Mouse (Mus musculus): ENCODE data around the gene Arhgef28. TPM values are rescaled to one million over a fixed set of nuclear protein-coding genes. Genes with fewer than 3 reads are reported as not detected.
A peak's percentile ranks its signal among the peaks of the same experiment; 100 is the strongest.

The Arhgef28 gene
- polyA plus RNA-seq, 1 experiment from 2014 or later: 10.8 TPM

GRCm38 (mm10) chr13:98002598-98002997, 203.6 kb downstream of the Arhgef28 start:
- H3K27ac ChIP-seq (replicated peaks in 1 of 2; ENCODE audit: control insufficient read depth in 1 of 2, insufficient read depth in 1 of 2, low read depth in 2 of 2, low read length in 2 of 2): no peak overlapping the region
- no peak overlapping the region for H3K4me3 ChIP-seq (ENCODE audit: control insufficient read depth in 1 of 2, insufficient read depth in 1 of 2, low read depth in 1 of 2, low read length in 2 of 2)
- no peak for ATAC-seq (ENCODE audit: insufficient number of reproducible peaks, insufficient read depth, low FRiP score, low read depth)
- no peaks in the 10 kb centered on the region for H3K27me3 ChIP-seq (ENCODE audit: control insufficient read depth, insufficient read depth, low read length)
- WGBS: 90% methylated on average over 5 of the region's 5 CpGs
- H3K4me1 ChIP-seq (ENCODE audit: control insufficient read depth in 2 of 2, insufficient read depth in 2 of 2, low read length in 2 of 2): peaks cover 6 to 9% of the 10 kb centered on the region in 2 experiments; a peak in 3 of 4 replicates
- no peaks in the 10 kb centered on the region for H3K36me3 ChIP-seq (ENCODE audit: control insufficient read depth, insufficient read depth, low read length)
- no peaks in the 10 kb centered on the region for H3K9me3 ChIP-seq (ENCODE audit: control insufficient read depth, low read length)
- no peak overlapping the region for H3K9ac ChIP-seq (ENCODE audit: low read length)
- no peak overlapping the region for H3K4me2 ChIP-seq (ENCODE audit: low read length)

- no peak overlapping the region for H3K4me2 ChIP-seq (ENCODE audit: low read length)
- no peak overlapping the region for H3K9ac ChIP-seq (ENCODE audit: low read length)
- H3K36me3 ChIP-seq (ENCODE audit: control insufficient read depth, insufficient read depth, low read length): no peaks in the 10 kb centered on the region
- 18% methylated on average over 2 of the region's 2 CpGs for WGBS
- peak overlapping the region; percentile 10 to 37; a peak in 1 of 4 replicates for H3K27ac ChIP-seq (replicated peaks in 1 of 2; ENCODE audit: control insufficient read depth in 1 of 2, insufficient read depth in 1 of 2, low read depth in 2 of 2, low read length in 2 of 2)
- no peaks in the 10 kb centered on the region for H3K27me3 ChIP-seq (ENCODE audit: control insufficient read depth, insufficient read depth, low read length)
- no peaks in the 10 kb centered on the region for H3K9me3 ChIP-seq (ENCODE audit: control insufficient read depth, low read length)
- no peak overlapping the region for H3K4me3 ChIP-seq (ENCODE audit: control insufficient read depth in 1 of 2, insufficient read depth in 1 of 2, low read depth in 1 of 2, low read length in 2 of 2)
- H3K4me1 ChIP-seq (ENCODE audit: control insufficient read depth in 2 of 2, insufficient read depth in 2 of 2, low read length in 2 of 2): peaks cover 6 to 9% of the 10 kb centered on the region in 2 experiments; a peak in 3 of 4 replicates
- no peak for ATAC-seq (ENCODE audit: insufficient number of reproducible peaks, insufficient read depth, low FRiP score, low read depth)
These were observed 204.1 kb downstream of the Arhgef28 start for GRCm38 (mm10) chr13:98002121-98002520.

DNA sequence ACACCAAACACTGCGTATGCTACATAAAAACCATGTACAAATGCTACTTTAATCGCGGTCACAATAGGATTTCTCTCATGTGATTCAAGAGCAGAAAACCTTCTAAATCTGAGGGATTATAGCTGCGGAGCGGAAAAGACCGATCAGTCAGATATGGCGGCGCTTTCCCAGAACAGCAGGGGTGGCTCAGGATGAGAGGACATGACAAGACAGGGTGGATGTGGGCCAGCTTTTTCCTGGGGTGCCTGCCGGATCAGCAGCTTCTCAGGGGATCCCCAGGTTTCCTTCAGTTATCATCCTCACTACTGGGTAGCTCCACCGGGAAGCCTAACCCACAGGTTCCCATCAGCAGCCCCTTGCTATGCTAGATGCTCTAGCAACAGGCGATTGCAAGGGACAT, 204.5 kb downstream of the Arhgef28 start:
- Histone ChIP-seq H3K4me2 (ENCODE audit: low read length) (no peak overlapping the region), H3K27ac (replicated peaks in 1 of 2; ENCODE audit: control insufficient read depth in 1 of 2, insufficient read depth in 1 of 2, low read depth in 2 of 2, low read length in 2 of 2) (peak overlapping the region; percentile 10 to 37; a peak in 1 of 4 replicates), H3K36me3 (ENCODE audit: control insufficient read depth, insufficient read depth, low read length) (no peaks in the 10 kb centered on the region), H3K4me1 (ENCODE audit: control insufficient read depth in 2 of 2, insufficient read depth in 2 of 2, low read length in 2 of 2) (peaks cover 6 to 9% of the 10 kb centered on the region in 2 experiments; a peak in 3 of 4 replicates), H3K4me3 (ENCODE audit: control insufficient read depth in 1 of 2, insufficient read depth in 1 of 2, low read depth in 1 of 2, low read length in 2 of 2) (no peak overlapping the region), H3K9ac (ENCODE audit: low read length) (no peak overlapping the region), H3K9me3 (ENCODE audit: control insufficient read depth, low read length) (no peaks in the 10 kb centered on the region), H3K27me3 (ENCODE audit: control insufficient read depth, insufficient read depth, low read length) (no peaks in the 10 kb centered on the region)
- ATAC-seq (ENCODE audit: insufficient number of reproducible peaks, insufficient read depth, low FRiP score, low read depth): no peak
- WGBS: 77% methylated on average over 11 of the region's 11 CpGs

- no peaks in the 10 kb centered on the region for H3K9me3 ChIP-seq (ENCODE audit: control insufficient read depth, low read length)
- H3K4me2 ChIP-seq (ENCODE audit: low read length): no peak overlapping the region
- no peaks in the 10 kb centered on the region for H3K27me3 ChIP-seq (ENCODE audit: control insufficient read depth, insufficient read depth, low read length)
- no peak for ATAC-seq (ENCODE audit: insufficient number of reproducible peaks, insufficient read depth, low FRiP score, low read depth)
- no peak overlapping the region for H3K27ac ChIP-seq (replicated peaks in 1 of 2; ENCODE audit: control insufficient read depth in 1 of 2, insufficient read depth in 1 of 2, low read depth in 2 of 2, low read length in 2 of 2)
- H3K9ac ChIP-seq (ENCODE audit: low read length): no peak overlapping the region
- H3K4me1 ChIP-seq (ENCODE audit: control insufficient read depth in 2 of 2, insufficient read depth in 2 of 2, low read length in 2 of 2): peaks cover 6 to 9% of the 10 kb centered on the region in 2 experiments; a peak in 3 of 4 replicates
- no peak overlapping the region for H3K4me3 ChIP-seq (ENCODE audit: control insufficient read depth in 1 of 2, insufficient read depth in 1 of 2, low read depth in 1 of 2, low read length in 2 of 2)
- H3K36me3 ChIP-seq (ENCODE audit: control insufficient read depth, insufficient read depth, low read length): no peaks in the 10 kb centered on the region
- 89% methylated on average over 9 of the region's 9 CpGs for WGBS
These were observed 205.4 kb downstream of the Arhgef28 start for GRCm38 (mm10) chr13:98000841-98001240.

DNA sequence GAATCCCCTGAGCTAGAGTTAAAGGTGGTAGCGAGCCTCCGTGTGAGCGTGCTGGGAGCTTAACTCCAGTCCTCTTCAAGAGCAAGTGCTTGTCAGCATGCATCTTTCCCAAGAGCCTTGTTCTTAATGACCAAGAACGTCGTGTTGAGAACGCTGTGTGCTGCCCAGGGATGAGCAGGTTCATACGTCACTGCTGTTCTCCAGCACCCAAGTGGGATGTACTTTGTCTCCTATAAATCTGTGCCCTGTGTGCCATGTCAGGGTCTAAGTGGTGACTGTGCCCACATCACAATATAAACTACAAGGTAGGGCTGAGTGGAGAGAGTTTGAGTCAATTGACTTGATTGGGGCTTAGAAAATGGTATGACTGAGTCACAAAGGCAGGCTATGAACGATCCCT, 207.1 kb downstream of the Arhgef28 start:
- Histone ChIP-seq H3K4me1 (ENCODE audit: control insufficient read depth in 2 of 2, insufficient read depth in 2 of 2, low read length in 2 of 2) (peaks cover 6 to 9% of the 10 kb centered on the region in 2 experiments; a peak in 3 of 4 replicates), H3K27ac (replicated peaks in 1 of 2; ENCODE audit: control insufficient read depth in 1 of 2, insufficient read depth in 1 of 2, low read depth in 2 of 2, low read length in 2 of 2) (no peak overlapping the region), H3K4me3 (ENCODE audit: control insufficient read depth in 1 of 2, insufficient read depth in 1 of 2, low read depth in 1 of 2, low read length in 2 of 2) (no peak overlapping the region), H3K27me3 (ENCODE audit: control insufficient read depth, insufficient read depth, low read length) (no peaks in the 10 kb centered on the region), H3K36me3 (ENCODE audit: control insufficient read depth, insufficient read depth, low read length) (no peaks in the 10 kb centered on the region), H3K9ac (ENCODE audit: low read length) (no peak overlapping the region), H3K9me3 (ENCODE audit: control insufficient read depth, low read length) (no peaks in the 10 kb centered on the region), H3K4me2 (ENCODE audit: low read length) (no peak overlapping the region)
- no peak for ATAC-seq (ENCODE audit: insufficient number of reproducible peaks, insufficient read depth, low FRiP score, low read depth)
- WGBS: 77% methylated on average over 8 of the region's 8 CpGs

GRCm38 (mm10) chr13:97998570-97998969, 207.7 kb downstream of the Arhgef28 start:
- H3K9me3 ChIP-seq (ENCODE audit: control insufficient read depth, low read length): no peaks in the 10 kb centered on the region
- H3K27me3 ChIP-seq (ENCODE audit: control insufficient read depth, insufficient read depth, low read length): no peaks in the 10 kb centered on the region
- H3K4me2 ChIP-seq (ENCODE audit: low read length): no peak overlapping the region
- H3K27ac ChIP-seq (replicated peaks in 1 of 2; ENCODE audit: control insufficient read depth in 1 of 2, insufficient read depth in 1 of 2, low read depth in 2 of 2, low read length in 2 of 2): no peak overlapping the region
- 69% methylated on average over 8 of the region's 8 CpGs for WGBS
- H3K4me1 ChIP-seq (ENCODE audit: control insufficient read depth in 2 of 2, insufficient read depth in 2 of 2, low read length in 2 of 2): peaks cover 6 to 9% of the 10 kb centered on the region in 2 experiments; a peak in 3 of 4 replicates
- no peak overlapping the region for H3K4me3 ChIP-seq (ENCODE audit: control insufficient read depth in 1 of 2, insufficient read depth in 1 of 2, low read depth in 1 of 2, low read length in 2 of 2)
- no peak for ATAC-seq (ENCODE audit: insufficient number of reproducible peaks, insufficient read depth, low FRiP score, low read depth)
- H3K36me3 ChIP-seq (ENCODE audit: control insufficient read depth, insufficient read depth, low read length): no peaks in the 10 kb centered on the region
- H3K9ac ChIP-seq (ENCODE audit: low read length): no peak overlapping the region

DNA sequence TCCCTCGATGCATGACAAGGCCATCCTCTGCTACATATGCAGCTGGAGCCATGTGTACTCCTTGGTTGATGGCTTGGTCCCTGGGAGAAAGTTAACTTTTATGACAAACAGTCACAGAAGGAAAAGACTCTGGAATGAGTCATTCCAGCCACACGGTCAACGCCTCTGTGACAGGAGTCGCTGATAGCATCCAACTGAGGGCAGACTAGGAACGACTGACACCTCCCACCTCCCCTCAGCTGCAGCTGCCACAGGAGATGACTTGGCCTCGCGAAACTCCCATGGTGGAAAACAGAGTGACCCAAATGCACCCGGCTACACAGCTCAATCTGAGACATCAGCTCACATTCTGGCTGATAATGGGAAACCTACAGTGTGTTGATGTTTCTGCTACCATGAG, 215.3 kb downstream of the Arhgef28 start:
- H3K36me3 ChIP-seq (ENCODE audit: control insufficient read depth, insufficient read depth, low read length): no peaks in the 10 kb centered on the region
- WGBS: 16% methylated on average over 8 of the region's 8 CpGs
- H3K4me3 ChIP-seq (ENCODE audit: control insufficient read depth in 1 of 2, insufficient read depth in 1 of 2, low read depth in 1 of 2, low read length in 2 of 2): no peak overlapping the region
- H3K4me1 ChIP-seq (ENCODE audit: control insufficient read depth in 2 of 2, insufficient read depth in 2 of 2, low read length in 2 of 2): peaks cover 0 to 4% of the 10 kb centered on the region in 2 experiments; a peak in 2 of 4 replicates
- no peak overlapping the region for H3K4me2 ChIP-seq (ENCODE audit: low read length)
- H3K27ac ChIP-seq (replicated peaks in 1 of 2; ENCODE audit: control insufficient read depth in 1 of 2, insufficient read depth in 1 of 2, low read depth in 2 of 2, low read length in 2 of 2): no peak overlapping the region
- no peaks in the 10 kb centered on the region for H3K9me3 ChIP-seq (ENCODE audit: control insufficient read depth, low read length)
- 0 out of 2 replicates have a peak, but pooled peaks have one; percentile 39 for ATAC-seq (ENCODE audit: insufficient number of reproducible peaks, insufficient read depth, low FRiP score, low read depth)
- H3K9ac ChIP-seq (ENCODE audit: low read length): no peak overlapping the region
- H3K27me3 ChIP-seq (ENCODE audit: control insufficient read depth, insufficient read depth, low read length): no peaks in the 10 kb centered on the region

GRCm38 (mm10) chr13:97988796-97989195, 217.4 kb downstream of the Arhgef28 start:
- Histone ChIP-seq H3K36me3 (ENCODE audit: control insufficient read depth, insufficient read depth, low read length) (no peaks in the 10 kb centered on the region), H3K27ac (replicated peaks in 1 of 2; ENCODE audit: control insufficient read depth in 1 of 2, insufficient read depth in 1 of 2, low read depth in 2 of 2, low read length in 2 of 2) (no peak overlapping the region), H3K4me1 (ENCODE audit: control insufficient read depth in 2 of 2, insufficient read depth in 2 of 2, low read length in 2 of 2) (peaks cover 0 to 4% of the 10 kb centered on the region in 2 experiments; a peak in 2 of 4 replicates), H3K9me3 (ENCODE audit: control insufficient read depth, low read length) (no peaks in the 10 kb centered on the region), H3K4me2 (ENCODE audit: low read length) (no peak overlapping the region), H3K9ac (ENCODE audit: low read length) (no peak overlapping the region), H3K4me3 (ENCODE audit: control insufficient read depth in 1 of 2, insufficient read depth in 1 of 2, low read depth in 1 of 2, low read length in 2 of 2) (no peak overlapping the region), H3K27me3 (ENCODE audit: control insufficient read depth, insufficient read depth, low read length) (no peaks in the 10 kb centered on the region)
- 88% methylated on average over 6 of the region's 6 CpGs for WGBS
- no peak for ATAC-seq (ENCODE audit: insufficient number of reproducible peaks, insufficient read depth, low FRiP score, low read depth)
